Mouse (Mus musculus): ENCODE data around the gene Cars.

DNA sequence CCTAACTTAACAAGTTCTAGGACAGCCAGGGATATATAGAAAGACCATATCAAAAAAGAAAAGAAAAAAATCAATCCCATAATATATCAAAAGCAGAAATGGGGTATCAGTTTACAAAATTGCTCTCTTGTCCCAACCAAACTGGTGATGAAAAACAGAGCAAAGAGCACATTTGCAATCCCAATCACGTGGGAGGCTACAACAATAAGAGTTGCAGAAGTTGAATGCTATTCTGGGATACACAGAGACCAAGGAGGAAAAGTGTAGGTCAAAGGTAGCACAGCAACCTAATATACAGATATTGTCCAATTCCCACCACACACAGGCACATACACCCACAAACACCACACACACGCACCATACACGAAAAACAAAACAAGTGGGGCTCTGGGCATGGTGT lies 63.6 kb downstream of the Cars start:
- TF ChIP-seq CTCF (IDR thresholded peaks at IDR 0.05; ENCODE audit: control insufficient read depth, insufficient read depth, insufficient read length) (no peak), MAX (IDR thresholded peaks at IDR 0.05) (no peak), FOSL1 (IDR thresholded peaks at IDR 0.05; ENCODE audit: insufficient read depth, low read length, poor library complexity, severe bottlenecking) (no peak), CEBPB (IDR thresholded peaks at IDR 0.05; ENCODE audit: low read depth) (no peak), USF1 (IDR thresholded peaks at IDR 0.05; ENCODE audit: low read depth) (no peak), MYOG (IDR thresholded peaks at IDR 0.05; ENCODE audit: control insufficient read depth, extremely low read depth, insufficient read length) (no peak)
